Comparison of ENCODE assay signal across 21 mouse cellular contexts in the genomic region with DNA sequence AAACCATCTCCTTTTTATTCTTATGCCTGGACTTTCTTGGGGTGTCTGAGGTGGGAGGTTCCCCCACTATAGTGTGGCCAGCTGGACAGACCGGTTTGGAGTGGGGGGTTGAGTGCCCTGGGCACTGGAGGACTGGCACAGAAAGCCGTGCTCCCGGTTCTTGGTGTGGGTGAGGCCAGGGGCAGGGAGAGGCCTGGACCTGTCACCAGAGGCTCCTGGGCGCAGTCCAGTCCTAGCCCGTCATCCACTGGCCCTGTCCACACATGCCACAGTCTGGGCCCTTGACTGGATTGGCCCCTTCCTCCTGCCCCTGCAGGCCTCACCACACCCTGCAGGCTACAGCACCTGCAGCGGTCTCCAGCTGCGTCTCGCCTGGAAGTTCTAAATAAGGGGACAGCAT. TPM values are rescaled to one million over a fixed set of nuclear protein-coding genes. Genes with fewer than 3 reads are reported as not detected.
DNase-seq lines count a peak whose midpoint lies in the region; ATAC-seq lines count a peak whose summit lies in the region.
"Had no signal": no experiment of that assay in that cellular context is flagged by ENCODE, and none has a peak within 500 bp of the region (broad histone marks: within the 10 kb centered on the region; RNA-seq: fewer than 3 reads in every experiment).

No protein-coding gene starts in this region.

- no peak overlapping the region for H3K4me2 ChIP-seq in midbrain, embryonic 11.5 days
- no peak overlapping the region for H3K4me2 ChIP-seq in midbrain, embryonic 16.5 days (ENCODE audit: low read length)
- H3K4me2 ChIP-seq in intestine, embryonic 16.5 days (ENCODE audit: low read depth, low read length): no peak overlapping the region
- no peak overlapping the region for H3K4me2 ChIP-seq in hindbrain, embryonic 16.5 days (ENCODE audit: low read length)
- H3K4me2 ChIP-seq: heart, embryonic 11.5 days; hindbrain, embryonic 14.5 days; intestine, embryonic 15.5 days; limb, embryonic 13.5 days; liver, embryonic 13.5 days; midbrain, embryonic 12.5 days had no signal

- peak; percentile 77 for DNase-seq in midbrain, embryonic 11.5 days (ENCODE audit: low spot score, missing footprints)
- DNase-seq in lung, adult 18-20 months: peak; percentile 88 to 93
- DNase-seq in lung, postnatal 25 days (ENCODE audit: low spot score): peak; percentile 84
- peak; percentile 63 for DNase-seq in urinary bladder, adult 2 months (ENCODE audit: low spot score)
- DNase-seq in layer of hippocampus, adult 9-11 months: no peak
- DNase-seq: adrenal gland, adult 8-10 months; cerebellum, adult 9-11 months; heart, postnatal 10 days; layer of hippocampus, postnatal 36 days; liver, embryonic 13.5 days; right cerebral cortex, postnatal 25 days; thymus, postnatal 36 days had no signal

- peaks cover 6% of the 10 kb centered on the region for H3K4me1 ChIP-seq in midbrain, embryonic 11.5 days (ENCODE audit: control insufficient read depth, insufficient read depth, low read length)
- peaks cover 8% of the 10 kb centered on the region for H3K4me1 ChIP-seq in midbrain, embryonic 16.5 days (ENCODE audit: control insufficient read depth, insufficient read depth, low read length)
- peaks cover 18% of the 10 kb centered on the region for H3K4me1 ChIP-seq in intestine, embryonic 16.5 days (ENCODE audit: control insufficient read depth, insufficient read depth, low read length)
- H3K4me1 ChIP-seq in hindbrain, embryonic 16.5 days (ENCODE audit: control insufficient read depth, insufficient read depth, low read depth, low read length): peaks cover 8% of the 10 kb centered on the region

- 86% methylated on average over 8 of the region's 8 CpGs for WGBS in midbrain, embryonic 11.5 days
- 91% methylated on average over 8 of the region's 8 CpGs for WGBS in midbrain, embryonic 16.5 days
- WGBS in intestine, embryonic 16.5 days: 81% methylated on average over 8 of the region's 8 CpGs
- 95% methylated on average over 8 of the region's 8 CpGs for WGBS in hindbrain, embryonic 16.5 days

- H3K4me3 ChIP-seq in midbrain, embryonic 11.5 days (ENCODE audit: low read depth, low read length): no peak overlapping the region
- H3K4me3 ChIP-seq in midbrain, embryonic 16.5 days (ENCODE audit: low read depth, low read length): no peak overlapping the region
- no peak overlapping the region for H3K4me3 ChIP-seq in intestine, embryonic 16.5 days (ENCODE audit: low read length)
- H3K4me3 ChIP-seq in hindbrain, embryonic 16.5 days (ENCODE audit: low read length): no peak overlapping the region
- H3K4me3 ChIP-seq: intestine, embryonic 15.5 days; limb, embryonic 13.5 days; liver, embryonic 13.5 days; midbrain, embryonic 12.5 days; myocyte had no signal

- no peak for ATAC-seq in midbrain, embryonic 11.5 days (ENCODE audit: low FRiP score)
- no peak for ATAC-seq in midbrain, embryonic 16.5 days
- no peak for ATAC-seq in intestine, embryonic 16.5 days
- ATAC-seq in hindbrain, embryonic 16.5 days: no peak
- ATAC-seq: intestine, embryonic 15.5 days had no signal

- H3K27ac ChIP-seq in midbrain, embryonic 11.5 days (ENCODE audit: low read depth, low read length): no peak overlapping the region
- H3K27ac ChIP-seq in midbrain, embryonic 16.5 days (ENCODE audit: low read length): no peak overlapping the region
- no peak overlapping the region for H3K27ac ChIP-seq in intestine, embryonic 16.5 days (ENCODE audit: low read length)
- H3K27ac ChIP-seq in hindbrain, embryonic 16.5 days (ENCODE audit: low read depth, low read length): no peak overlapping the region
- H3K27ac ChIP-seq: hindbrain, embryonic 14.5 days; intestine, embryonic 15.5 days; limb, embryonic 13.5 days; liver, embryonic 13.5 days; midbrain, embryonic 12.5 days had no signal

- no peaks in the 10 kb centered on the region for H3K9me3 ChIP-seq in midbrain, embryonic 11.5 days (ENCODE audit: control insufficient read depth, low read length)
- no peaks in the 10 kb centered on the region for H3K9me3 ChIP-seq in midbrain, embryonic 16.5 days (replicated peaks; ENCODE audit: control insufficient read depth, low read length, poor library complexity, severe bottlenecking)
- no peaks in the 10 kb centered on the region for H3K9me3 ChIP-seq in intestine, embryonic 16.5 days (ENCODE audit: control insufficient read depth, low read length)
- H3K9me3 ChIP-seq in hindbrain, embryonic 16.5 days (ENCODE audit: control insufficient read depth, low read length): no peaks in the 10 kb centered on the region
- H3K9me3 ChIP-seq: intestine, embryonic 15.5 days; limb, embryonic 13.5 days; liver, embryonic 13.5 days; midbrain, embryonic 12.5 days had no signal

- peaks cover 41% of the 10 kb centered on the region for H3K27me3 ChIP-seq in midbrain, embryonic 11.5 days (ENCODE audit: control insufficient read depth, insufficient read depth, low read length)
- peaks cover 38% of the 10 kb centered on the region for H3K27me3 ChIP-seq in midbrain, embryonic 16.5 days (ENCODE audit: control insufficient read depth, insufficient read depth, low read depth, low read length)
- H3K27me3 ChIP-seq in intestine, embryonic 16.5 days (replicated peaks; ENCODE audit: control insufficient read depth, insufficient read depth, low read length): peaks cover 13% of the 10 kb centered on the region
- peaks cover 33% of the 10 kb centered on the region for H3K27me3 ChIP-seq in hindbrain, embryonic 16.5 days (replicated peaks; ENCODE audit: control insufficient read depth, insufficient read depth, low read length)

- no peak overlapping the region for H3K9ac ChIP-seq in midbrain, embryonic 11.5 days (ENCODE audit: low read length)
- H3K9ac ChIP-seq in midbrain, embryonic 16.5 days (ENCODE audit: low read depth, low read length): no peak overlapping the region
- H3K9ac ChIP-seq in intestine, embryonic 16.5 days (ENCODE audit: low read depth, low read length): no peak overlapping the region
- no peak overlapping the region for H3K9ac ChIP-seq in hindbrain, embryonic 16.5 days (ENCODE audit: low read depth, low read length)
- H3K9ac ChIP-seq: hindbrain, embryonic 14.5 days; intestine, embryonic 15.5 days; limb, embryonic 13.5 days; liver, embryonic 13.5 days had no signal

- H3K36me3 ChIP-seq in midbrain, embryonic 11.5 days (ENCODE audit: control insufficient read depth, insufficient read depth, low read length): peaks cover 24% of the 10 kb centered on the region
- peaks cover 41% of the 10 kb centered on the region for H3K36me3 ChIP-seq in midbrain, embryonic 16.5 days (ENCODE audit: control insufficient read depth, insufficient read depth, low read length)
- H3K36me3 ChIP-seq in intestine, embryonic 16.5 days (ENCODE audit: control insufficient read depth, insufficient read depth, low read length): peaks cover 27% of the 10 kb centered on the region
- peaks cover 32% of the 10 kb centered on the region for H3K36me3 ChIP-seq in hindbrain, embryonic 16.5 days (ENCODE audit: control insufficient read depth, insufficient read depth, low read length)

RNA-seq across cellular contexts. Expression of gene Gemin7, which starts 3.2 kb away (rescaled TPM):
- polyA plus RNA-seq in midbrain, embryonic 11.5 days (2014; fragmentation: Nextera tagmentation; extraction: Ambion mirVana): 152 and 161 TPM in 2 replicates
- polyA plus RNA-seq in midbrain, embryonic 16.5 days (2015; fragmentation: Nextera tagmentation; extraction: Ambion mirVana): 143 and 145 TPM in 2 replicates
- 69.0 TPM in 2 replicates for polyA plus RNA-seq in urinary bladder, adult 2 months (2012; rRNA removed)
- polyA plus RNA-seq in intestine, embryonic 16.5 days (2015; fragmentation: Nextera tagmentation; extraction: Ambion mirVana): 132 and 137 TPM in 2 replicates
- polyA plus RNA-seq in hindbrain, embryonic 16.5 days (2015; fragmentation: Nextera tagmentation; extraction: Ambion mirVana): 147 and 162 TPM in 2 replicates

RNA-seq across cellular contexts. Expression of gene Zfp296, which starts 3.5 kb away (rescaled TPM):
- polyA plus RNA-seq in midbrain, embryonic 11.5 days (2014; fragmentation: Nextera tagmentation; extraction: Ambion mirVana): 0.10 and 0.20 TPM in 2 replicates
- polyA plus RNA-seq in midbrain, embryonic 16.5 days (2015; fragmentation: Nextera tagmentation; extraction: Ambion mirVana): 0.11 and 0.14 TPM in 2 replicates
- polyA plus RNA-seq in urinary bladder, adult 2 months (2012; rRNA removed): 6.2 and 7.0 TPM in 2 replicates
- 0.42 and 0.64 TPM in 2 replicates for polyA plus RNA-seq in intestine, embryonic 16.5 days (2015; fragmentation: Nextera tagmentation; extraction: Ambion mirVana)
- polyA plus RNA-seq in hindbrain, embryonic 16.5 days (2015; fragmentation: Nextera tagmentation; extraction: Ambion mirVana): 0.20 and 0.46 TPM in 2 replicates

RNA-seq across cellular contexts. Expression of gene Ppp1r37, which starts 17.8 kb away (rescaled TPM):
- 2.8 and 3.0 TPM in 2 replicates for polyA plus RNA-seq in midbrain, embryonic 11.5 days (2014; fragmentation: Nextera tagmentation; extraction: Ambion mirVana)
- polyA plus RNA-seq in midbrain, embryonic 16.5 days (2015; fragmentation: Nextera tagmentation; extraction: Ambion mirVana): 34.7 and 37.8 TPM in 2 replicates
- polyA plus RNA-seq in urinary bladder, adult 2 months (2012; rRNA removed): 61.4 and 64.8 TPM in 2 replicates
- 15.5 and 18.6 TPM in 2 replicates for polyA plus RNA-seq in intestine, embryonic 16.5 days (2015; fragmentation: Nextera tagmentation; extraction: Ambion mirVana)
- 37.7 and 38.3 TPM in 2 replicates for polyA plus RNA-seq in hindbrain, embryonic 16.5 days (2015; fragmentation: Nextera tagmentation; extraction: Ambion mirVana)

RNA-seq across cellular contexts. Expression of gene Clasrp, which starts 23.7 kb away (rescaled TPM):
- polyA plus RNA-seq in midbrain, embryonic 11.5 days (2014; fragmentation: Nextera tagmentation; extraction: Ambion mirVana): 44.6 and 46.1 TPM in 2 replicates
- polyA plus RNA-seq in midbrain, embryonic 16.5 days (2015; fragmentation: Nextera tagmentation; extraction: Ambion mirVana): 58.6 TPM in 2 replicates
- 68.9 and 76.5 TPM in 2 replicates for polyA plus RNA-seq in urinary bladder, adult 2 months (2012; rRNA removed)
- 30.3 and 32.5 TPM in 2 replicates for polyA plus RNA-seq in intestine, embryonic 16.5 days (2015; fragmentation: Nextera tagmentation; extraction: Ambion mirVana)
- 54.1 and 54.4 TPM in 2 replicates for polyA plus RNA-seq in hindbrain, embryonic 16.5 days (2015; fragmentation: Nextera tagmentation; extraction: Ambion mirVana)

RNA-seq across cellular contexts. Expression of gene Relb, which starts 48.6 kb away (rescaled TPM):
- polyA plus RNA-seq in midbrain, embryonic 11.5 days (2014; fragmentation: Nextera tagmentation; extraction: Ambion mirVana): 3.7 and 4.3 TPM in 2 replicates
- 6.1 and 6.5 TPM in 2 replicates for polyA plus RNA-seq in midbrain, embryonic 16.5 days (2015; fragmentation: Nextera tagmentation; extraction: Ambion mirVana)
- polyA plus RNA-seq in urinary bladder, adult 2 months (2012; rRNA removed): 22.5 and 23.5 TPM in 2 replicates
- 8.8 and 10.6 TPM in 2 replicates for polyA plus RNA-seq in intestine, embryonic 16.5 days (2015; fragmentation: Nextera tagmentation; extraction: Ambion mirVana)
- 6.7 and 6.9 TPM in 2 replicates for polyA plus RNA-seq in hindbrain, embryonic 16.5 days (2015; fragmentation: Nextera tagmentation; extraction: Ambion mirVana)
